Comparison of ENCODE assay signal across 9 mouse cellular contexts in the genomic region with DNA sequence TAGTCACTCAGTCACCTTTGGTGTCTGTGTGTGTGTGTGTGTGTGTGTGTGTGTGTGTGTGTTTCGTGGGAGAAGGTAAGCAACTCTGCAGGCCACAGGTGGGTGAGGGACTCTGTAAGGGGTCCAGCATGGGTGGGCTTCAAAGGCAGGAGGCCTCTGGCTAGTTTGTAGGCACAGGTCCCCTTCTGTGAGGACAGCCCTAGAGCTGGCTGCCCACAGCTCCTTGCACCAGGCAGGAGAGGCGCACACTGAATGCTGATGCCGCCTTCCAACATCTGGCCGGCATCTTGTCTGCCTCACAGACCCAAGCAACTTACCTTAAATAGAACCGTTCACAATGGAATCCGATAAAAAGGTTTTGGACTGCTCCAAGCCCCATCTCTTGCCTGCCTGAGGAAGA. TPM values are rescaled to one million over a fixed set of nuclear protein-coding genes. Genes with fewer than 3 reads are reported as not detected.
DNase-seq lines count a peak whose midpoint lies in the region; ATAC-seq and TF ChIP-seq lines count a peak whose summit lies in the region.
"Had no signal": no experiment of that assay in that cellular context is flagged by ENCODE, and none has a peak within 500 bp of the region (broad histone marks: within the 10 kb centered on the region; RNA-seq: fewer than 3 reads in every experiment).

No protein-coding gene starts in this region.

- DNase-seq in heart, adult 11 months, result peak; percentile 92
- no peak for DNase-seq in heart, postnatal 10 days
- no peak for DNase-seq in layer of hippocampus, adult 2 months (ENCODE audit: low spot score in 2 of 2)
- no peak for DNase-seq in layer of hippocampus, adult 9-10 months (ENCODE audit: low spot score)
- no peak for DNase-seq in limb, embryonic 14.5 days (ENCODE audit: low spot score)
- no peak for DNase-seq in gastrocnemius, adult 18-20 months (ENCODE audit: low spot score)

- H3K4me3 ChIP-seq in layer of hippocampus, adult 2 months, result no peak overlapping the region
- H3K4me3 ChIP-seq in embryonic facial prominence, embryonic 13.5 days, result no peak overlapping the region
- H3K4me3 ChIP-seq in limb, embryonic 14.5 days (replicated peaks; ENCODE audit: low read length), result no peak overlapping the region

- H3K27me3 ChIP-seq in embryonic facial prominence, embryonic 13.5 days, result no peaks in the 10 kb centered on the region
- H3K27me3 ChIP-seq in limb, embryonic 14.5 days (ENCODE audit: control insufficient read depth, insufficient read depth, low read length), result no peaks in the 10 kb centered on the region

- no peak for TF ChIP-seq POLR2A in limb, embryonic 14.5 days (IDR thresholded peaks at IDR 0.05; ENCODE audit: borderline replicate concordance, extremely low read depth, insufficient read depth, insufficient read length)

- H3K9ac ChIP-seq in embryonic facial prominence, embryonic 13.5 days, result peak overlapping the region; percentile 54; the same call in 1 of the 2 replicates
- no peak overlapping the region for H3K9ac ChIP-seq in limb, embryonic 14.5 days (ENCODE audit: low read depth, low read length, severe bottlenecking)

- H3K27ac ChIP-seq in layer of hippocampus, adult 2 months, result peak overlapping the region; percentile 82; the same call in 1 of the 2 replicates
- peak overlapping the region; percentile 76 for H3K27ac ChIP-seq in embryonic facial prominence, embryonic 13.5 days
- H3K27ac ChIP-seq in limb, embryonic 14.5 days (replicated peaks; ENCODE audit: low read depth, low read length), result peak overlapping the region; percentile 53; the same call in 1 of the 2 replicates

- intact Hi-C loops in heart, postnatal 10 days (cut with DNase I), result loop anchor here (2.0 to 5.0 kb wide), 2 partner anchors 67 to 189 kb away; partner anchors contain the start of genes Ahdc1 and Wasf2

- 49% methylated on average over 6 of the region's 6 CpGs for WGBS in embryonic facial prominence, embryonic 13.5 days
- 41% methylated on average over 6 of the region's 6 CpGs for WGBS in limb, embryonic 14.5 days

- peak overlapping the region; percentile 40 for H3K4me2 ChIP-seq in embryonic facial prominence, embryonic 13.5 days
- H3K4me2 ChIP-seq in limb, embryonic 14.5 days (replicated peaks; ENCODE audit: low read depth, low read length, severe bottlenecking), result no peak overlapping the region

- peaks cover 67% of the 10 kb centered on the region for H3K4me1 ChIP-seq in embryonic facial prominence, embryonic 13.5 days
- H3K4me1 ChIP-seq in limb, embryonic 14.5 days (ENCODE audit: control insufficient read depth, insufficient read depth, low read length), result peaks cover 59% of the 10 kb centered on the region

- no peak for ATAC-seq in embryonic facial prominence, embryonic 13.5 days (ENCODE audit: insufficient number of reproducible peaks, insufficient read depth, low FRiP score, low TSS enrichment, low read depth)
- no peak for ATAC-seq in limb, embryonic 14.5 days (ENCODE audit: low FRiP score, low read depth)
- no peak for ATAC-seq in erythroid progenitor cell, adult 5-6 weeks (replicated peaks; ENCODE audit: low FRiP score, poor library complexity, severe bottlenecking)

- no peaks in the 10 kb centered on the region for H3K9me3 ChIP-seq in embryonic facial prominence, embryonic 13.5 days
- no peaks in the 10 kb centered on the region for H3K9me3 ChIP-seq in limb, embryonic 14.5 days (ENCODE audit: control insufficient read depth, low read length)

- peaks cover 21% of the 10 kb centered on the region for H3K36me3 ChIP-seq in embryonic facial prominence, embryonic 13.5 days
- peaks cover 20% of the 10 kb centered on the region for H3K36me3 ChIP-seq in limb, embryonic 14.5 days (ENCODE audit: control insufficient read depth, insufficient read depth, low read length)

- TF ChIP-seq CTCF in layer of hippocampus, adult 2 months (conservative IDR thresholded peaks at IDR 0.05), result no peak

RNA-seq across cellular contexts. Expression of gene Cd164l2, which starts 12.2 kb away (rescaled TPM):
- total RNA-seq in heart, postnatal 10 days (2021), result not detected
- 1 to 10 TPM; 2.3 to 4.2 TPM for total RNA-seq in layer of hippocampus, adult 2 months (2021)
- polyA plus RNA-seq in embryonic facial prominence, embryonic 13.5 days (2015; fragmentation: Nextera tagmentation; extraction: Ambion mirVana), result 4.0 and 5.2 TPM in 2 replicates
- polyA plus RNA-seq in limb, embryonic 14.5 days (2012; rRNA removed), result 3.2 and 3.4 TPM in 2 replicates
- 4.9 and 6.3 TPM in 2 replicates for polyA plus RNA-seq in limb, embryonic 14.5 days (2014; fragmentation: Nextera tagmentation; extraction: Ambion mirVana)
- total RNA-seq in erythroid progenitor cell, adult 5-6 weeks (2015; ENCODE audit: low replicate concordance), result not detected in 2 replicates
- not detected in 2 replicates for total RNA-seq in erythroid progenitor cell, adult 5-6 weeks (2017; ENCODE audit: low replicate concordance)
- not detected for total RNA-seq in gastrocnemius, adult 18-20 months (2021)

RNA-seq across cellular contexts. Expression of gene Gpr3, which starts 12.6 kb away (rescaled TPM):
- under 1 TPM in 1 of 2 experiments, not detected in 1; 0.12 TPM for total RNA-seq in heart, postnatal 10 days (2021)
- total RNA-seq in layer of hippocampus, adult 2 months (2021), result 1 to 10 TPM; 5.0 to 5.3 TPM
- 0.15 and 0.37 TPM in 2 replicates for polyA plus RNA-seq in embryonic facial prominence, embryonic 13.5 days (2015; fragmentation: Nextera tagmentation; extraction: Ambion mirVana)
- polyA plus RNA-seq in limb, embryonic 14.5 days (2012; rRNA removed), result 0.84 and 1.1 TPM in 2 replicates
- 0.22 TPM in 1 of 2 replicates, not detected in the other for polyA plus RNA-seq in limb, embryonic 14.5 days (2014; fragmentation: Nextera tagmentation; extraction: Ambion mirVana)
- total RNA-seq in erythroid progenitor cell, adult 5-6 weeks (2015; ENCODE audit: low replicate concordance), result not detected in 2 replicates
- not detected in 2 replicates for total RNA-seq in erythroid progenitor cell, adult 5-6 weeks (2017; ENCODE audit: low replicate concordance)
- total RNA-seq in gastrocnemius, adult 18-20 months (2021), result not detected
- polyA plus RNA-seq: liver, embryonic 16.5 days had no signal

RNA-seq across cellular contexts. Expression of gene Map3k6, which starts 40.9 kb away (rescaled TPM):
- 10 to 100 TPM in 1 of 2 experiments, 1 to 10 TPM in 1; 8.2 to 30.7 TPM for total RNA-seq in heart, postnatal 10 days (2021)
- total RNA-seq in layer of hippocampus, adult 2 months (2021), result 10 to 100 TPM in 1 of 2 experiments, 1 to 10 TPM in 1; 5.8 to 10.5 TPM
- 4.3 and 4.8 TPM in 2 replicates for polyA plus RNA-seq in embryonic facial prominence, embryonic 13.5 days (2015; fragmentation: Nextera tagmentation; extraction: Ambion mirVana)
- polyA plus RNA-seq in limb, embryonic 14.5 days (2012; rRNA removed), result 6.7 and 7.5 TPM in 2 replicates
- polyA plus RNA-seq in limb, embryonic 14.5 days (2014; fragmentation: Nextera tagmentation; extraction: Ambion mirVana), result 9.4 and 10.4 TPM in 2 replicates
- total RNA-seq in erythroid progenitor cell, adult 5-6 weeks (2015; ENCODE audit: low replicate concordance), result 4.2 TPM in 1 of 2 replicates, not detected in the other
- total RNA-seq in erythroid progenitor cell, adult 5-6 weeks (2017; ENCODE audit: low replicate concordance), result 8.1 TPM in 1 of 2 replicates, not detected in the other
- total RNA-seq in gastrocnemius, adult 18-20 months (2021), result 10 to 100 TPM in 1 of 2 experiments, 1 to 10 TPM in 1; 8.8 to 11.4 TPM

Comparison
In these comparisons a context has a peak if more than half of its experiments do, and no peak if none do; other contexts are left out.
1. RNA of gene Gpr3, which starts 12.6 kb away (total RNA-seq): 5.0 to 5.3 TPM in layer of hippocampus, adult 2 months; 0.12 TPM in heart, postnatal 10 days, not detected in gastrocnemius, adult 18-20 months and not detected in erythroid progenitor cell, adult 5-6 weeks; every median in the first group is over 4 times any median in the second.
2. Peak in every context shown above with its lines, with median percentiles within 50 percentile points of each other: H3K27ac ChIP-seq.